Mouse (Mus musculus): ENCODE data around the gene Cycs. TPM values are rescaled to one million over a fixed set of nuclear protein-coding genes. Genes with fewer than 3 reads are reported as not detected.
A peak's percentile ranks its signal among the peaks of the same experiment; 100 is the strongest.

Gene Cycs
- total and polyA plus RNA-seq, 3 experiments: 28.0 to 139 (median 83.0) TPM

DNA sequence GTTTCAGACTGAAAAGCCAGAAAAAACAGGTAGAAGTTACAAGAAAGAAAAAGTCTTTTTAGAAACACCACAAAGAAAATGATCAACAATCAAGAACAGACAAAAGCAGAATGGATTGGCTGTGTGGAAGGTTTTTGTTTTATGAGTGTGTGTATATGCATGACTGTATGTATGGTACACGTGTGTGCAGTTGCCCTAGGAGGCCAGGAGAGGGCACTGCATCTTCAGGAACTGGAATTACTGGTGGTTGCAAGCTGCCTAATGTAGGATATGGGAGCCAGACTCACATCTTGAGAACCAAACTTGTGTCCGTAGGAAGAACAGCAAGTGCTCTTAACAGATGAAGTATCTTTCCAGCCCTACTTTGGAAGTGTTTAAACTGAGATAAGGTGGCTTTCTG is 28.0 kb upstream of the Cycs start:
- peaks cover 9 to 18% of the 10 kb centered on the region in 2 experiments; a peak in 3 of 4 replicates for H3K4me1 ChIP-seq (ENCODE audit: control insufficient read depth in 1 of 2, insufficient read depth in 2 of 2, low read length in 2 of 2)
- H3K9me3 ChIP-seq (replicated peaks; ENCODE audit: insufficient read depth, low read length): no peaks in the 10 kb centered on the region
- no peaks in the 10 kb centered on the region for H3K79me2 ChIP-seq (ENCODE audit: control insufficient read depth, insufficient read depth, low read length, poor library complexity)
- H3K4me3 ChIP-seq (ENCODE audit: control insufficient read depth in 1 of 2, insufficient read depth in 1 of 2, low read depth in 2 of 2, low read length in 2 of 2): no peak overlapping the region
- H3K27me3 ChIP-seq (ENCODE audit: control insufficient read depth in 1 of 2, insufficient read depth in 2 of 2, low read length in 2 of 2): no peaks in the 10 kb centered on the region
- no peak overlapping the region for H3K27ac ChIP-seq (ENCODE audit: control insufficient read depth, low read depth, low read length)
- H3K9ac ChIP-seq (ENCODE audit: control insufficient read depth, low read depth, low read length, poor library complexity, severe bottlenecking): no peak overlapping the region
- TF ChIP-seq CHD2 (IDR thresholded peaks at IDR 0.05; ENCODE audit: low read length): no peak
- TF ChIP-seq CTCF (IDR thresholded peaks at IDR 0.05 in 2 of 3, conservative IDR thresholded peaks at IDR 0.05 in 1 of 3; ENCODE audit: control insufficient read depth in 1 of 3, insufficient read depth in 1 of 3, low read depth in 2 of 3, low read length in 3 of 3, poor library complexity in 1 of 3, severe bottlenecking in 1 of 3): peak; percentile 26 to 45 (median 35); a peak in 5 of 6 replicates
- H3K36me3 ChIP-seq (ENCODE audit: control insufficient read depth in 1 of 2, insufficient read depth in 2 of 2, low read length in 2 of 2): peaks cover 0 to 25% of the 10 kb centered on the region in 2 experiments; a peak in 2 of 4 replicates
- peak; percentile 42 for DNase-seq (ENCODE audit: low read depth, low spot score)

DNA sequence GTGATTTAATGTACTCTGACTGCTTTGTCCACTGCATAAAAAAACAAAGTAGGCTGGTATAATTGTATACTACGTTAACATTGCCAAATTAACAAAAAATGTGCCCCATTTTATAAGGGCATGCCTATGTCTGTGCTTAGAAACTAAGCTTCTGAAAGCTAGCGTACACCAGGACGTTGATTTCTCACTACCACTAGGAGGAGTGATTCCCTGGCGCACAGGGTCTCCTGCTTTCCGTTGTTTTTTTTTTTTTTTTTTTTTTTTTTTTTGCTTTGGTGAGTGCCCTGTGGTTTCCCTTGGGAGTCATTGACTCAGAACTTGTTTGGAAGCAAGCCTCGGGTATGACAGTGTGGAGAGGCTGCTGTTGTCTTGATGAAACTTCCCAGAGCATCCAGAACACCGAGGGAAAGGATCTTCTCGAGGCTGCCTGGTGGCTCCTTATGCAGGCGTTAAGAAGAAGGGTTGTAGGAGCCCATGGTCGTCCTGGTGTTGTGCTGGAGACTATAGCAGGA is 27.1 kb upstream of the Cycs start:
- Histone ChIP-seq H3K4me1 (ENCODE audit: control insufficient read depth in 1 of 2, insufficient read depth in 2 of 2, low read length in 2 of 2) (peaks cover 9 to 21% of the 10 kb centered on the region in 2 experiments; a peak in 3 of 4 replicates), H3K27me3 (ENCODE audit: control insufficient read depth in 1 of 2, insufficient read depth in 2 of 2, low read length in 2 of 2) (no peaks in the 10 kb centered on the region), H3K79me2 (ENCODE audit: control insufficient read depth, insufficient read depth, low read length, poor library complexity) (no peaks in the 10 kb centered on the region), H3K27ac (ENCODE audit: control insufficient read depth, low read depth, low read length) (no peak overlapping the region), H3K9ac (ENCODE audit: control insufficient read depth, low read depth, low read length, poor library complexity, severe bottlenecking) (no peak overlapping the region), H3K36me3 (ENCODE audit: control insufficient read depth in 1 of 2, insufficient read depth in 2 of 2, low read length in 2 of 2) (peaks cover 0 to 25% of the 10 kb centered on the region in 2 experiments; a peak in 2 of 4 replicates), H3K4me3 (ENCODE audit: control insufficient read depth in 1 of 2, insufficient read depth in 1 of 2, low read depth in 2 of 2, low read length in 2 of 2) (no peak overlapping the region), H3K9me3 (replicated peaks; ENCODE audit: insufficient read depth, low read length) (no peaks in the 10 kb centered on the region)
- TF ChIP-seq MAX (IDR thresholded peaks at IDR 0.05; ENCODE audit: low read length) (no peak), ZNF384 (IDR thresholded peaks at IDR 0.05; ENCODE audit: low read depth, low read length) (peak; percentile 60; the same call in 1 of the 2 replicates), ELF1 (IDR thresholded peaks at IDR 0.05; ENCODE audit: low read depth, low read length) (no peak), TBP (IDR thresholded peaks at IDR 0.05; ENCODE audit: low read depth, low read length) (no peak), ZKSCAN1 (IDR thresholded peaks at IDR 0.05; ENCODE audit: low read depth, low read length) (no peak), NRF1 (IDR thresholded peaks at IDR 0.05; ENCODE audit: insufficient read depth, low read depth, low read length, poor library complexity, severe bottlenecking) (no peak)
- DNase-seq (ENCODE audit: low read depth, low spot score): no peak

DNA sequence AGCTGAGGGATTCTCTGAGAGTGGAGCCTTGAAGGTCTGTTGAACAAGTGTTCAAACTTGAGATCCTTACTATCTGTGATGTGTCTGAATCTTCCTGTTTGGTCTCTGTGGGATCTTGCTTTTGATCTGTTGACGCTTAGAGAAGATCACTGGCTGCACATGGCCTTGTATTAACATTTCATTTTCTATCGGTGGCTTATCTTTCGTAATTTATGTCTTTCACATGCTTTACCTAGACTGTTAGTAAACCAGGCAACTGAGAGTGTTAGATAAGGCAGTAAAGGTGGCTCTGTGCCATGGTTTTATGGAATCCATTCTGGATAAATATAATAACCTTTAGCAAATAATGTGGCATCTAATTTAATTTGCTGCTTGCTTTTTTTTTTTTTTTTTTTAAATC is 23.9 kb upstream of the Cycs start:
- Histone ChIP-seq H3K27me3 (ENCODE audit: control insufficient read depth in 1 of 2, insufficient read depth in 2 of 2, low read length in 2 of 2) (no peaks in the 10 kb centered on the region), H3K9me3 (replicated peaks; ENCODE audit: insufficient read depth, low read length) (no peaks in the 10 kb centered on the region)
- TF ChIP-seq BHLHE40 (IDR thresholded peaks at IDR 0.05; ENCODE audit: borderline replicate concordance, low read depth, low read length) (peak; percentile 82; the same call in 1 of the 2 replicates), USF1 (IDR thresholded peaks at IDR 0.05; ENCODE audit: low read depth, low read length) (no peak), JUND (IDR thresholded peaks at IDR 0.05; ENCODE audit: low read depth, low read length) (no peak), MAX (IDR thresholded peaks at IDR 0.05; ENCODE audit: low read length) (peak; percentile 86), POLR2A (IDR thresholded peaks at IDR 0.05; ENCODE audit: control insufficient read depth in 1 of 2, insufficient read depth in 1 of 2, low read depth in 1 of 2, low read length in 2 of 2, poor library complexity in 1 of 2) (no peak), KAT2A (conservative IDR thresholded peaks at IDR 0.05; ENCODE audit: low read depth, low read length) (no peak), EP300 (IDR thresholded peaks at IDR 0.05; ENCODE audit: low read depth in 1 of 2, low read length in 2 of 2) (peak; percentile 92 to 93), TCF12 (IDR thresholded peaks at IDR 0.05; ENCODE audit: low read depth, low read length) (peak; percentile 91), CHD2 (IDR thresholded peaks at IDR 0.05; ENCODE audit: low read length) (no peak), RCOR1 (IDR thresholded peaks at IDR 0.05; ENCODE audit: low read depth, low read length) (peak; percentile 74), ETS1 (IDR thresholded peaks at IDR 0.05; ENCODE audit: low read depth, low read length) (peak; percentile 87), POLR2AphosphoS2 (IDR thresholded peaks at IDR 0.05; ENCODE audit: low read length) (no peak), ZNF384 (IDR thresholded peaks at IDR 0.05; ENCODE audit: low read depth, low read length) (peak; percentile 64), TAL1 (IDR thresholded peaks at IDR 0.05; ENCODE audit: low read length) (no peak; the same call in none of the 2 replicates), GABPA (IDR thresholded peaks at IDR 0.05; ENCODE audit: low read depth, low read length) (no peak), SIN3A (IDR thresholded peaks at IDR 0.05; ENCODE audit: low read length) (peak; percentile 76), MYC (IDR thresholded peaks at IDR 0.05; ENCODE audit: low read depth, low read length) (peak; percentile 82; the same call in 1 of the 2 replicates), NRF1 (IDR thresholded peaks at IDR 0.05; ENCODE audit: insufficient read depth, low read depth, low read length, poor library complexity, severe bottlenecking) (no peak), MYB (IDR thresholded peaks at IDR 0.05; ENCODE audit: low read depth, low read length) (peak; percentile 65; the same call in 1 of the 2 replicates), MXI1 (IDR thresholded peaks at IDR 0.05; ENCODE audit: low read depth, low read length) (peak; percentile 84), MAZ (IDR thresholded peaks at IDR 0.05; ENCODE audit: low read depth, low read length) (no peak), GATA1 (IDR thresholded peaks at IDR 0.05; ENCODE audit: low read depth, low read length) (peak; percentile 89)

More for the DNA sequence above, 23.9 kb upstream of the Cycs start:
- peak; percentile 60 for DNase-seq (ENCODE audit: low read depth, low spot score)
- H3K79me2 ChIP-seq (ENCODE audit: control insufficient read depth, insufficient read depth, low read length, poor library complexity): no peaks in the 10 kb centered on the region
- no peak overlapping the region for H3K9ac ChIP-seq (ENCODE audit: control insufficient read depth, low read depth, low read length, poor library complexity, severe bottlenecking)
- no peak overlapping the region for H3K4me3 ChIP-seq (ENCODE audit: control insufficient read depth in 1 of 2, insufficient read depth in 1 of 2, low read depth in 2 of 2, low read length in 2 of 2)
- peak overlapping the region; percentile 36 for H3K27ac ChIP-seq (ENCODE audit: control insufficient read depth, low read depth, low read length)
- peaks cover 0 to 17% of the 10 kb centered on the region in 2 experiments; a peak in 2 of 4 replicates for H3K36me3 ChIP-seq (ENCODE audit: control insufficient read depth in 1 of 2, insufficient read depth in 2 of 2, low read length in 2 of 2)
- peaks cover 9 to 19% of the 10 kb centered on the region in 2 experiments; a peak in 3 of 4 replicates for H3K4me1 ChIP-seq (ENCODE audit: control insufficient read depth in 1 of 2, insufficient read depth in 2 of 2, low read length in 2 of 2)
